Mouse (Mus musculus) embryonic facial prominence, embryonic 14.5 days (tissue): ENCODE measurements around the gene Ldha. TPM values are rescaled to one million over a fixed set of nuclear protein-coding genes. Genes with fewer than 3 reads are reported as not detected.
A peak's percentile ranks its signal among the peaks of the same experiment; 100 is the strongest.

Source experiments
- ATAC-seq: fragments of 200-750 bp; cut with Nextera tagmentation; 2 replicates; pipeline ENCODE4 v1.8.0; 2017; ENCODE audit warnings: low read depth, moderate number of reproducible peaks, moderate TSS enrichment
- DNase-seq: peaks from one replicate; pipeline ENCODE4 v3.0.0-alpha.2; 2015; ENCODE audit warnings: low spot score
- H3K27ac ChIP-seq: fragments of 300-500 bp; sonication (generic); replicated peaks from 2 replicates; pipeline ENCODE4 v1.5.1; 2014; ENCODE audit warnings: low read depth, mild to moderate bottlenecking, low read length, moderate library complexity
- H3K27me3 ChIP-seq: fragments of 300-500 bp; sonication (generic); replicated peaks from 2 replicates; pipeline ENCODE4 v1.6.1; 2014; ENCODE audit warnings: low read length; ENCODE audit not compliant: control insufficient read depth, insufficient read depth
- H3K36me3 ChIP-seq: fragments of 300-500 bp; sonication (generic); 2 replicates; pipeline ENCODE4 v1.6.1; 2014; ENCODE audit warnings: low read length, mixed read lengths; ENCODE audit not compliant: control insufficient read depth, insufficient read depth
- H3K4me1 ChIP-seq: fragments of 300-500 bp; sonication (generic); 2 replicates; pipeline ENCODE4 v1.6.1; 2014; ENCODE audit warnings: antibody characterized with exemption, low read length; ENCODE audit not compliant: control insufficient read depth, insufficient read depth
- H3K4me2 ChIP-seq: fragments of 300-500 bp; sonication (generic); 2 replicates; pipeline ENCODE4 v1.6.1; 2014; ENCODE audit warnings: low read depth, mild to moderate bottlenecking, low read length, moderate library complexity, mixed read lengths
- H3K4me3 ChIP-seq: fragments of 300-500 bp; sonication (generic); 2 replicates; pipeline ENCODE4 v1.5.1; 2014; ENCODE audit warnings: low read depth, mild to moderate bottlenecking, low read length
- H3K9ac ChIP-seq: fragments of 300-500 bp; sonication (generic); 2 replicates; pipeline ENCODE4 v1.6.1; 2014; ENCODE audit warnings: low read depth, mild to moderate bottlenecking, low read length, moderate library complexity, mixed read lengths
- H3K9me3 ChIP-seq: fragments of 300-500 bp; sonication (generic); 2 replicates; pipeline ENCODE4 v1.6.1; 2016; ENCODE audit warnings: low read length; ENCODE audit not compliant: control insufficient read depth
- WGBS: fragments of 180-500 bp; shearing (Covaris S2); extraction: QIAGEN DNeasy Blood & Tissue Kit; methylation state at CpG from one replicate; pipeline ENCODE4 v1.1.7; 2014; 5-methylcytosine and 5-hydroxymethylcytosine counted together
- polyA plus RNA-seq: library from polyadenylated mRNA; unstranded; fragments of >200 nt; fragmentation: Nextera tagmentation; extraction: Ambion mirVana; gene quantifications from 2 replicates; pipeline ENCODE4 v1.2.1, GENCODE M21; 2014

The Ldha gene
- polyA plus RNA-seq, 1 experiment from 2014 or later, result 1,559 TPM

DNA sequence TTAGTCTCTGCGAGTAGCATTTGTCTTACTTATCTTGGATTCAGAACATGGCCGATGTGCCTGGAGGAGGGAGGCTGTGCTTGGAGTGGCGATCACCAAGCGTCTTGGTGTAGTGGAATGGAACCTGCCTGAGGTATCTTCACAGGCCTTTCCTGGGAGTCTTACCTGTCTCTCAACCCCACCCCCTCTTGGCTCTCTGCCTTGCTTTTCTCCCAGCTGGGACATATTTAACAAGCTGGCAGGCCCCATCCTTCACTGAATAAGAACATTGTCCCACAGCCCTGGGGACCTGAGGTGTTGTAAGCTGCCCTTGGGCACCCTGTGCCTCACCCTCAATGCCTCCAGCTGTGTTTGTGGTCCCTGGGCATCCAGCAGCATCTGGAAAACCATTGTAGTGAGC is 2.3 kb downstream of the Ldha start:
- DNase-seq, result no peak
- H3K36me3 ChIP-seq, result peaks cover 13% of the 10 kb centered on the region
- H3K9ac ChIP-seq, result no peak overlapping the region
- no peak overlapping the region for H3K27ac ChIP-seq
- peaks cover 22% of the 10 kb centered on the region for H3K4me1 ChIP-seq
- no peaks in the 10 kb centered on the region for H3K9me3 ChIP-seq
- H3K4me2 ChIP-seq, result no peak overlapping the region
- 85% methylated on average over 4 of the region's 4 CpGs for WGBS
- no peak for ATAC-seq
- H3K27me3 ChIP-seq, result no peaks in the 10 kb centered on the region
- H3K4me3 ChIP-seq, result no peak overlapping the region

DNA sequence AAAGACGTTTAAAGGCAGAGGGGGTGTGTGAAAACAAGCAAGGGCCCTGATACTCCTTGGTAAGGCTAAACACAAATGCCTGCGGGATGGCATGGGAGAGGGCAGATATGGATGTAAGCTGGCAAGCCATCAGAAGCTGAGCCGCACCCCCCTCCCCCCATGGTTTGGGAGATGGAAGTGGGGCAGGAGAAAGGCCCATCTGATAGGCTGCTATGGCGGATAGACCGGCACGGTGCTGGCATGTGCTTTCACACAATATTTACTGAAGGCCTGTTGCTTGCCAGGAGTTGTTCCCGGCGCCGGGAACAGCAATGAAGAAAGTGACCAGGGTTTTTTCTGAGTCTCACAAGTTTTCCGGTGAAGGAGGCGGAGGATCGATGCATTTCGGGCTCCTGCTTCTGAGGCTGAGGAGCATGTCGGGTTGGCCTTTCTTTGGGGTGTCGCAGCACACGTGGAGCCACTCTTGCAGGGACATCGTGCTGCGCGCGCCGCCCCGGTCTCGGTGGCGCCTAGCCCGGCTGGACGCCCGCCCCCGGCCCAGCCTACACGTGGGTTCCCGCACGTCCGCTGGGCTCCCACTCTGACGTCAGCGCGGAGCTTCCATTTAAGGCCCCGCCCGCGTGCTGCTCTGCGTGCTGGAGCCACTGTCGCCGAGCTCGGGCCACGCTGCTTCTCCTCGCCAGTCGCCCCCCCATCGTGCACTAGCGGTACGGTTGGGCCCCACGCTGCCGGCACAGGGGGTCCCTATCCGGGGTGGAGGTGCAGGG is 4.1 kb downstream of the Ldha start:
- DNase-seq, result peak; percentile 97
- Histone ChIP-seq H3K27ac (peak overlapping the region; percentile 98), H3K4me3 (peak overlapping the region; percentile 87), H3K4me1 (peaks cover 7% of the 10 kb centered on the region), H3K27me3 (no peaks in the 10 kb centered on the region), H3K9ac (peak overlapping the region; percentile 97), H3K4me2 (peak overlapping the region; percentile 86), H3K9me3 (no peaks in the 10 kb centered on the region), H3K36me3 (peaks cover 31% of the 10 kb centered on the region)
- ATAC-seq, result peak; percentile 92
- under 1% methylated on average over 41 of the region's 51 CpGs for WGBS

DNA sequence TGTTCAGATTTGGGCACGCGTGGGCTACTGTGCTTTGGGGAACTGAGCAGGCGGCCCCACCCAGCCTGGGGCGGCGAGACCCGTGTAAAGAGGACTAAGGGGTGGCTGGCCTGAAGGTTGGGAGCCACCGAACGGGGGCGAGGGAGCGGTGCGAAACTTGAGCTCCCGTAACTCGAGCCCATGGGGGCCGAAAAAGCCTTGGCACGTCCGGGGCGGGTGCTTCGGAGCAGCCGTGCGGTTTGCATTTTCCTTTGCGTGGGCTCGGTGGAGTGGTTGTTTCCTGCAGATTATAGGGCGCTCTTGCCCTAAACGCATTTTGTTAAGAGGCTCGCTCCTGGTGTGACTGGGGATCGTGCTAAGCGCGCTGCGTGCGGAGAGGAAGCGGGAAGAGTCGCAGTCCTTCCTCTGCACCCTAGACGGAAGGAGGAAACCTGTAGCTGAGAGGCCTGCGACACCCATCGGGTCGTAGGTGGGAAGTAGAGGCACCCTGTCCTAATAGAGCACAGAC is 4.8 kb downstream of the Ldha start:
- under 1% methylated on average over 32 of the region's 36 CpGs for WGBS
- Histone ChIP-seq H3K27me3 (no peaks in the 10 kb centered on the region), H3K9me3 (no peaks in the 10 kb centered on the region), H3K36me3 (peaks cover 37% of the 10 kb centered on the region), H3K27ac (peak overlapping the region; percentile 98), H3K9ac (peak overlapping the region; percentile 97), H3K4me2 (peak overlapping the region; percentile 86), H3K4me3 (peak overlapping the region; percentile 87), H3K4me1 (peaks cover 7% of the 10 kb centered on the region)
- no peak; the same call in 1 of the 2 replicates for ATAC-seq
- DNase-seq, result peak; percentile 78

DNA sequence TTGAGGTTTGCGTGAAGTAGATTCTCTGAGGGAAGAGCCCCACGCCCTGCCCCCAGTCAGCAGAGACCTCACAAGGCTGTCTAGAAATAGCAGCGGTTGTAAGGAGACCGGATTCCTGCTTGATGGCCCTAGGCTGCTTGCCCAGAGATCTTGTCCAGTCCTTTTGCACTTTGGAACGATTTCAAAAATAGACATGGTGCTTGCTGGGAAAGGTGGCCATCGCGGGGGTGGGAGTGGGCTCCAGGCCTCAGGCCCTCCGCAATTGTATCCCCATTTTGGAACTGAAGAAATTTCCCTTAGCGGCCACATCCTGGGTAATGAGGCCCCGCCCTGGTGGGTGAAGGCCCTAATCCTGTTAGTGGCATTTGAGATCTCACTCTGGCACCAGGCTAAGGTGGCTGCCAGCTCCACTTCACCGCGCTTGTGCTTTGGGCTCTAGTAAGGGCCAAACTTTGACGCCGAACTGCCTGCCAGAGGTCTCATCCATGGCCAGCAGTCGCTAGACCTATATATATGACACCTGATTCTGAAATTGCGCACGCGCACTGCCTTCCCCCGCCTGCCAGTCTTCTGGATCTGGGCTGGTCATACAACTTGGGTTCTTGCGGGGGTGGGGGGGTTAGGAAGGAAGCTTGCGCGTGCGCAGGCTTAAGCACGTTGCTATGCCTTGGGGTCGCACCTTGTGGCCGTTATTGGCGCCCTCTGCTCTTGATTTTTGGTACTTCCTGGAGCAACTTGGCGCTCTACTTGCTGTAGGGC is 5.4 kb downstream of the Ldha start:
- WGBS, result under 1% methylated on average over 28 of the region's 28 CpGs
- Histone ChIP-seq H3K27me3 (no peaks in the 10 kb centered on the region), H3K4me2 (peak overlapping the region; percentile 86), H3K9me3 (no peaks in the 10 kb centered on the region), H3K9ac (peak overlapping the region; percentile 97), H3K27ac (peak overlapping the region; percentile 98), H3K36me3 (peaks cover 44% of the 10 kb centered on the region), H3K4me3 (peak overlapping the region; percentile 87), H3K4me1 (peaks cover 7% of the 10 kb centered on the region)
- peak; percentile 89 for DNase-seq
- peak; percentile 42 for ATAC-seq

DNA sequence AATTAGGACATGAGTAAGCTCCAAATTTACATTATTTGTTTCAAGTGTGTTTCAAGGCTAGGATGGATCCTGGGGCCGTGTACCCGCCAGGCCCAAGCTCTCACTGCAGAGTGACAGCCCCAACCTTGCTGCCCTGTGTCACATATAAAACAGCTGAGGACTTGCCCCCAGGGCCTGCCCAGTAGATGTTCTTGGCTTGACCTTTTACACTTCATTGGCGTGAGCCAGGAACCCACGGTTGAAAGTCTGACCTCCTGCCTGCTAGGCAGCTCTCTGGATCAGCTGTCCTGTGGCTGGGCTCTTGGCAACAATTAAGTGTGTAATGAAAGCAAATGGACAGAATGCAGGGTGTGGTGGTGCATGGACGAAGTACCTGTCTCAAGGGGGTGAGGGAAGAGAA is 8.0 kb downstream of the Ldha start:
- ATAC-seq, result no peak
- peaks cover 70% of the 10 kb centered on the region for H3K36me3 ChIP-seq
- no peak overlapping the region for H3K27ac ChIP-seq

DNA sequence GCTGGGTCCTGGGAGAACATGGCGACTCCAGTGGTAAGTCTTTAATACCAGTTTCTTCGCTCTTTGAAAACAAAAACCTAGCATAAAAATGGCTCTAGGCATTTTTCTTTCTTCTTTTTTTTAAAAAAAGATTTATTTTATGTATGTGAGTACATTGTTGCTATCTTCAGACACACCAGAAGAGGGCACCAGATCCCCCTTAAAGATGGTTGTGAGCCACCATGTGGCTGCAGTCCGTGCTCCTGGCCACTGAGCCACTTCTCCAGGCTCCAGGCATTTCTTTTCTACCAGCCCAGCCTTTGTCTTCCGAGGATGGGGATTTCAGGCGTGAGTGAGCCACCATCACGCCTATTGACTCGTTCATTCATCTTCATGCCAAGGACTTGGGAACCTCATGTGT is 9.8 kb downstream of the Ldha start:
- no peak overlapping the region for H3K27ac ChIP-seq
- no peaks in the 10 kb centered on the region for H3K4me1 ChIP-seq
- DNase-seq (no peak), ATAC-seq (no peak)
- no peaks in the 10 kb centered on the region for H3K9me3 ChIP-seq
- no peak overlapping the region for H3K9ac ChIP-seq
- WGBS, result 78% methylated on average over 7 of the region's 7 CpGs
- no peaks in the 10 kb centered on the region for H3K27me3 ChIP-seq
- no peak overlapping the region for H3K4me3 ChIP-seq
- peaks cover 87% of the 10 kb centered on the region for H3K36me3 ChIP-seq
- H3K4me2 ChIP-seq, result no peak overlapping the region

More for the DNA sequence above, 8.0 kb downstream of the Ldha start:
- Histone ChIP-seq H3K9ac (no peak overlapping the region), H3K4me3 (no peak overlapping the region), H3K4me1 (peaks cover 7% of the 10 kb centered on the region), H3K9me3 (no peaks in the 10 kb centered on the region), H3K27me3 (no peaks in the 10 kb centered on the region), H3K4me2 (no peak overlapping the region)
- 72% methylated on average over 5 of the region's 5 CpGs for WGBS
- DNase-seq, result no peak

DNA sequence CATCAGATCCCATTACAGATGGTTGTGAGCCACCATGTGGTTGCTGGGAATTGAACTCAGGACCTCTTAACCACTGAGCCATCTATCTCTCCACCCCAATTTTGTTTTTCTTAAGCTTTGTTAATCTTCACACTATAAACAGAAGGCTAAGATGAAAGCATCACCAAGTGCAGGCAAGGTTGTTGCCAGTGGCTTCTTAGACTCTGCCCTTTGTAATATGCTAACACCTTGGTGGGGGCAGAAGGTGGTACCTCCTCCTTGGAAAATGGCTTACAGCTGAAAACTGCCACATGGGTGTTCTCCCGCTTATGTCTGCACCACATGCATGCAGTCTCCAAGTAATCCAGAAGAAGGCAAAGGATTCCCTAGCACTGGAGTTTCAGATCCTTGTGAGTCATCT is 11.4 kb downstream of the Ldha start:
- no peak overlapping the region for H3K4me3 ChIP-seq
- no peaks in the 10 kb centered on the region for H3K9me3 ChIP-seq
- H3K27ac ChIP-seq, result no peak overlapping the region
- ATAC-seq (no peak), DNase-seq (no peak)
- H3K36me3 ChIP-seq, result peaks cover 86% of the 10 kb centered on the region
- H3K4me1 ChIP-seq, result no peaks in the 10 kb centered on the region
- no peak overlapping the region for H3K4me2 ChIP-seq
- WGBS, result 96% methylated on average over 1 of the region's 1 CpGs
- no peak overlapping the region for H3K9ac ChIP-seq
- H3K27me3 ChIP-seq, result no peaks in the 10 kb centered on the region

DNA sequence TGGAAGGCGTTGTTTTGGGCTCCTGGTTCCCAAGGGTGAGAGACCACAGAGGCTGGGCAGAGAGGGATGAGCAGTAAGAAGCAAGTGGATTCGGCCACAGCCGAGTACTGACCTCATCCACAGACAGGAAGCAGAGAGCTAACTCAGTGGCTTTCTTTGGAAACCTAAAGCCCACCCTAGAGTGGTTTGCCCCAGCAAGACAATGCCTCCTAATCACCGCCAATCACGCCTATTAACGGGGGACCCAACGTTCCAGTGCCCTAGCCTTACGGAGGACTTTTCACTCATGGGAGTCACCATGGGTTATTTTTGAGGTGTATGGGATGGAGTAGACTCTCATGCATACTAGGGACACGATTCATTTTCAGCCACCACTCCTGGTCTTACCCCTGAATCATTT is 12.1 kb downstream of the Ldha start:
- no peak for DNase-seq
- no peak overlapping the region for H3K27ac ChIP-seq
- no peaks in the 10 kb centered on the region for H3K9me3 ChIP-seq
- H3K4me1 ChIP-seq, result no peaks in the 10 kb centered on the region
- no peak for ATAC-seq
- no peak overlapping the region for H3K9ac ChIP-seq
- no peak overlapping the region for H3K4me3 ChIP-seq
- H3K4me2 ChIP-seq, result no peak overlapping the region
- peaks cover 80% of the 10 kb centered on the region for H3K36me3 ChIP-seq
- WGBS, result 91% methylated on average over 9 of the region's 9 CpGs
- no peaks in the 10 kb centered on the region for H3K27me3 ChIP-seq
